Mouse (Mus musculus): ENCODE data around the gene Erg. TPM values are rescaled to one million over a fixed set of nuclear protein-coding genes. Genes with fewer than 3 reads are reported as not detected.

The Erg gene
- polyA plus RNA-seq, 1 experiment from 2014 or later: 2.7 TPM

DNA sequence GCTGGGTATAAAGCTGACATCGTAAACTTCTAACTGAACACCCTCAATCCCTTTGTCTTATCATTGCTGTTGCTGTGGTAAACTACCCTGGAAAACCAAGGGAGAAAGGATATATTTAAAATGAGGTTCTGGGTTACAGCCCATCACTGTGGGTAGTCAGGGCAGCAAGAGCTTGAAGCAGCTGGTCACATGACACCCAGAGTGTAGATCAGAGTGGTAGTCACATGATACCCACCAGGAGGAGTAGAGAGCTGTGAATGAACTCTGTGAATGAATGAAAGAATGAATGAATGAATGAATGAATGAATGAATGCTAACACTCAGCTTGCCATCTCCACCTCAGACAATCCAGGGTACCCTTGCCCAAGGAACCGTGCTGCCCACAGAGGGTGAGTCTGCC, 28.1 kb upstream of the Erg start:
- Histone ChIP-seq H3K4me1 (ENCODE audit: control insufficient read depth, insufficient read depth, low read length) (no peaks in the 10 kb centered on the region), H3K36me3 (ENCODE audit: control insufficient read depth, insufficient read depth, low read length) (no peaks in the 10 kb centered on the region), H3K27me3 (ENCODE audit: control insufficient read depth, insufficient read depth, low read length) (no peaks in the 10 kb centered on the region), H3K9ac (replicated peaks; ENCODE audit: low read depth, low read length) (no peak overlapping the region), H3K9me3 (ENCODE audit: control insufficient read depth, low read depth, low read length) (no peaks in the 10 kb centered on the region), H3K4me3 (ENCODE audit: low read depth, low read length) (no peak overlapping the region), H3K4me2 (replicated peaks; ENCODE audit: low read depth, low read length) (no peak overlapping the region), H3K27ac (ENCODE audit: low read length) (no peak overlapping the region)
- no peak for ATAC-seq (ENCODE audit: insufficient number of reproducible peaks, insufficient read depth, low FRiP score, low read depth)
- 100% methylated on average over 2 of the region's 2 CpGs for WGBS

- H3K27me3 ChIP-seq (ENCODE audit: control insufficient read depth, insufficient read depth, low read length): no peaks in the 10 kb centered on the region
- ATAC-seq (ENCODE audit: insufficient number of reproducible peaks, insufficient read depth, low FRiP score, low read depth): no peak
- H3K4me3 ChIP-seq (ENCODE audit: low read depth, low read length): no peak overlapping the region
- no peak overlapping the region for H3K27ac ChIP-seq (ENCODE audit: low read length)
- 77% methylated on average over 20 of the region's 20 CpGs for WGBS
- no peak overlapping the region for H3K4me2 ChIP-seq (replicated peaks; ENCODE audit: low read depth, low read length)
- no peaks in the 10 kb centered on the region for H3K36me3 ChIP-seq (ENCODE audit: control insufficient read depth, insufficient read depth, low read length)
- no peaks in the 10 kb centered on the region for H3K9me3 ChIP-seq (ENCODE audit: control insufficient read depth, low read depth, low read length)
- H3K9ac ChIP-seq (replicated peaks; ENCODE audit: low read depth, low read length): no peak overlapping the region
- H3K4me1 ChIP-seq (ENCODE audit: control insufficient read depth, insufficient read depth, low read length): no peaks in the 10 kb centered on the region
These were observed 25.8 kb upstream of the Erg start for GRCm38 (mm10) chr16:95611982-95612746.

DNA sequence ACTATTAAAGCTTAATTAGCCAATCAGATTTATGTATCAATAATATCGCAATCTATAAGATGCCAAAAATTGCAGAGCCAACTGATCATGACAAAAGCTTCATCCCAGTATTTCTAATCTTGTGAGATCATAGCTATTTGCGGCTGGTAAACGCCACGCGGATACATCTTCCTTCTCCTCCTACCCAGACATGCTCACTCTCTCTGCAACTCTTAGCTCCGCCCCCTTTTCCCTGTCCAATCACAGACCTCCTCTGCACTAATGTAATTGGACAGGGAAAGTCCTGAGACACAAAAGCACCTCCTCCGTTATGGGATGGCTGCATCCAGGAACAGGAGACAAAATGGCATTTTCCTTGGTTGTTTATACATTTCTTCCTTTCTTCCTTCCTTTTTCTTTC, 22.2 kb upstream of the Erg start:
- no peaks in the 10 kb centered on the region for H3K27me3 ChIP-seq (ENCODE audit: control insufficient read depth, insufficient read depth, low read length)
- H3K36me3 ChIP-seq (ENCODE audit: control insufficient read depth, insufficient read depth, low read length): no peaks in the 10 kb centered on the region
- H3K4me1 ChIP-seq (ENCODE audit: control insufficient read depth, insufficient read depth, low read length): no peaks in the 10 kb centered on the region
- no peak overlapping the region for H3K27ac ChIP-seq (ENCODE audit: low read length)
- H3K4me3 ChIP-seq (ENCODE audit: low read depth, low read length): no peak overlapping the region
- ATAC-seq (ENCODE audit: insufficient number of reproducible peaks, insufficient read depth, low FRiP score, low read depth): no peak
- H3K9me3 ChIP-seq (ENCODE audit: control insufficient read depth, low read depth, low read length): no peaks in the 10 kb centered on the region
- WGBS: 69% methylated on average over 7 of the region's 7 CpGs
- H3K4me2 ChIP-seq (replicated peaks; ENCODE audit: low read depth, low read length): no peak overlapping the region
- no peak overlapping the region for H3K9ac ChIP-seq (replicated peaks; ENCODE audit: low read depth, low read length)

GRCm38 (mm10) chr16:95605304-95605703, 18.9 kb upstream of the Erg start:
- Histone ChIP-seq H3K4me3 (ENCODE audit: low read depth, low read length) (no peak overlapping the region), H3K4me1 (ENCODE audit: control insufficient read depth, insufficient read depth, low read length) (no peaks in the 10 kb centered on the region), H3K27me3 (ENCODE audit: control insufficient read depth, insufficient read depth, low read length) (no peaks in the 10 kb centered on the region), H3K9me3 (ENCODE audit: control insufficient read depth, low read depth, low read length) (no peaks in the 10 kb centered on the region), H3K36me3 (ENCODE audit: control insufficient read depth, insufficient read depth, low read length) (no peaks in the 10 kb centered on the region), H3K4me2 (replicated peaks; ENCODE audit: low read depth, low read length) (no peak overlapping the region), H3K9ac (replicated peaks; ENCODE audit: low read depth, low read length) (no peak overlapping the region), H3K27ac (ENCODE audit: low read length) (no peak overlapping the region)
- ATAC-seq (ENCODE audit: insufficient number of reproducible peaks, insufficient read depth, low FRiP score, low read depth): no peak
- 22% methylated on average over 7 of the region's 7 CpGs for WGBS

- no peak for ATAC-seq (ENCODE audit: insufficient number of reproducible peaks, insufficient read depth, low FRiP score, low read depth)
- Histone ChIP-seq H3K9me3 (ENCODE audit: control insufficient read depth, low read depth, low read length) (no peaks in the 10 kb centered on the region), H3K4me2 (replicated peaks; ENCODE audit: low read depth, low read length) (no peak overlapping the region), H3K4me1 (ENCODE audit: control insufficient read depth, insufficient read depth, low read length) (no peaks in the 10 kb centered on the region), H3K27ac (ENCODE audit: low read length) (no peak overlapping the region), H3K36me3 (ENCODE audit: control insufficient read depth, insufficient read depth, low read length) (no peaks in the 10 kb centered on the region), H3K9ac (replicated peaks; ENCODE audit: low read depth, low read length) (no peak overlapping the region), H3K4me3 (ENCODE audit: low read depth, low read length) (no peak overlapping the region), H3K27me3 (ENCODE audit: control insufficient read depth, insufficient read depth, low read length) (no peaks in the 10 kb centered on the region)
- 34% methylated on average over 5 of the region's 5 CpGs for WGBS
These were observed 16.1 kb upstream of the Erg start for GRCm38 (mm10) chr16:95602504-95602903.

DNA sequence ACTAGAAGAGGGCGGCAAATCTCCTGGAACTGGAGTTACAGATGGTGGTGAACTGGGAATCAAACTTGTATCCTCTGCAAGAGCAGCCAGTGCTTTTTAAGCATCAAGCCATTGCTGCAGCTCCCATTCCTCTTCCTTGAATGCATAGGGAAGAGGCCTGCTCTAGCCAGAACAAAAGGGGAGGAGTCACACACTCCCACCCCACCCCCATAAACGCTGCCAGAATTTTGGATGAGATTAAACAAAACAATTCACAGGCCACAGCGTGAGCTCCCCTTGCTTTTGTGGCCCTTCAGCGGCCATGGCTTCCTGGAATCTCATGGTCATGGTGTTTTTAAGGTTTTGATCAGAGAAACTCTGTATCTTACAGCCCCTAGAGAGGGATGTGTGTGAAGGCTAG, 15.4 kb upstream of the Erg start:
- Histone ChIP-seq H3K4me1 (ENCODE audit: control insufficient read depth, insufficient read depth, low read length) (no peaks in the 10 kb centered on the region), H3K9ac (replicated peaks; ENCODE audit: low read depth, low read length) (no peak overlapping the region), H3K27me3 (ENCODE audit: control insufficient read depth, insufficient read depth, low read length) (no peaks in the 10 kb centered on the region), H3K9me3 (ENCODE audit: control insufficient read depth, low read depth, low read length) (no peaks in the 10 kb centered on the region), H3K4me2 (replicated peaks; ENCODE audit: low read depth, low read length) (no peak overlapping the region), H3K36me3 (ENCODE audit: control insufficient read depth, insufficient read depth, low read length) (no peaks in the 10 kb centered on the region), H3K27ac (ENCODE audit: low read length) (no peak overlapping the region), H3K4me3 (ENCODE audit: low read depth, low read length) (no peak overlapping the region)
- ATAC-seq (ENCODE audit: insufficient number of reproducible peaks, insufficient read depth, low FRiP score, low read depth): no peak
- WGBS: 41% methylated on average over 4 of the region's 4 CpGs

DNA sequence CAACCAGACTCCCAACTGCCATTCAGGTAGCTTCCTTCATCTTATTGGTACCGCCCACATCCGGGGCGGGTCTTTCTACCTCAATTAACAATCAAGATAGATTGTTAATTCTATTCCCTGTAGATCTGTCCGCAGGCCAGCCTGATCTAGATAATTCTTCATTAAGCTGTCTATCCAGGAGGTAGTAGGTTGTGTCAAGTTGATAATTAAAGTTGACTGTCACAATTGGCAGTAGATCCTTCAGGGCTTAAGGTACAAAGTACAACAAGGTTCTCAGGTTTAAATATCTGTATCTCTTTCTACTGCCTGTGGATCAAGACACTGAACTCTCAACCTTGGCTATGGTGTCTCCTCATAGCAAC, 14.8 kb upstream of the Erg start:
- Histone ChIP-seq H3K9ac (replicated peaks; ENCODE audit: low read depth, low read length) (no peak overlapping the region), H3K4me1 (ENCODE audit: control insufficient read depth, insufficient read depth, low read length) (no peaks in the 10 kb centered on the region), H3K36me3 (ENCODE audit: control insufficient read depth, insufficient read depth, low read length) (no peaks in the 10 kb centered on the region), H3K4me3 (ENCODE audit: low read depth, low read length) (no peak overlapping the region), H3K27me3 (ENCODE audit: control insufficient read depth, insufficient read depth, low read length) (no peaks in the 10 kb centered on the region), H3K9me3 (ENCODE audit: control insufficient read depth, low read depth, low read length) (no peaks in the 10 kb centered on the region), H3K4me2 (replicated peaks; ENCODE audit: low read depth, low read length) (no peak overlapping the region), H3K27ac (ENCODE audit: low read length) (no peak overlapping the region)
- WGBS: 95% methylated on average over 4 of the region's 4 CpGs
- no peak for ATAC-seq (ENCODE audit: insufficient number of reproducible peaks, insufficient read depth, low FRiP score, low read depth)

DNA sequence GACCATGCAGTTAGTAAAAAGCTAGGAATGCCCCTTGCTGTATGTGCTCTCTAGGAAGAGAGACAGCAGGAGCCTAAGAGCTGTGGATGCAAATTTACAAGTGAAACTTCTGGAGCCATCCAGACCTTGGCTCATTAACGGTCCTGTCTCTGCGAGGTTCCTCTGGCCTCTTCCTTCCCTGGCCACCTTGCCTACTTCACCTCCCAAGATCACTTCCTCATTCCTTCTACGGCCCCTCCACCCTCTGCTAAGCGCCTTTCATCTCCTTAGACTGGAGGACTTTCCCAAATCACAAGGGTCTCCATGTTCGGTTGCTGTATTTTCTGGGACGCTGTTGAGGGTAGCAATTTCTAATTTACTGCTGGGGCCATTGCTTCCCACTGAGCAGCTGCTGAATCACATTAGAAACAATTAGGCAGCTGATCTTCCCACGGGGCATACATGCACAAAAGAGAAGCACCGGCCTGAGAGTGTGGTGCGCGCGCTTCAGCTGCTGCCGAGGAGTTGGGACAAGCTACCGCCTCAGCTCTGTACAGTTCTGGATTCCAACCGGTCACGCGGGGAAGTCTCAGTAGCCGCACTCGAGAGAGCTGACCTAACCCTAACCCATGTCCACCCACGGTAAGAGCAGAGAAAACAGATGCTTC, 14.3 kb upstream of the Erg start:
- Histone ChIP-seq H3K27me3 (ENCODE audit: control insufficient read depth, insufficient read depth, low read length) (no peaks in the 10 kb centered on the region), H3K4me3 (ENCODE audit: low read depth, low read length) (no peak overlapping the region), H3K4me2 (replicated peaks; ENCODE audit: low read depth, low read length) (no peak overlapping the region), H3K36me3 (ENCODE audit: control insufficient read depth, insufficient read depth, low read length) (no peaks in the 10 kb centered on the region), H3K4me1 (ENCODE audit: control insufficient read depth, insufficient read depth, low read length) (no peaks in the 10 kb centered on the region), H3K9me3 (ENCODE audit: control insufficient read depth, low read depth, low read length) (no peaks in the 10 kb centered on the region), H3K27ac (ENCODE audit: low read length) (no peak overlapping the region), H3K9ac (replicated peaks; ENCODE audit: low read depth, low read length) (no peak overlapping the region)
- 84% methylated on average over 19 of the region's 19 CpGs for WGBS
- no peak for ATAC-seq (ENCODE audit: insufficient number of reproducible peaks, insufficient read depth, low FRiP score, low read depth)

GRCm38 (mm10) chr16:95598930-95599329, 12.5 kb upstream of the Erg start:
- no peaks in the 10 kb centered on the region for H3K9me3 ChIP-seq (ENCODE audit: control insufficient read depth, low read depth, low read length)
- 87% methylated on average over 4 of the region's 4 CpGs for WGBS
- no peak overlapping the region for H3K9ac ChIP-seq (replicated peaks; ENCODE audit: low read depth, low read length)
- no peaks in the 10 kb centered on the region for H3K27me3 ChIP-seq (ENCODE audit: control insufficient read depth, insufficient read depth, low read length)
- H3K4me2 ChIP-seq (replicated peaks; ENCODE audit: low read depth, low read length): no peak overlapping the region
- H3K4me1 ChIP-seq (ENCODE audit: control insufficient read depth, insufficient read depth, low read length): no peaks in the 10 kb centered on the region
- H3K36me3 ChIP-seq (ENCODE audit: control insufficient read depth, insufficient read depth, low read length): no peaks in the 10 kb centered on the region
- no peak overlapping the region for H3K27ac ChIP-seq (ENCODE audit: low read length)
- H3K4me3 ChIP-seq (ENCODE audit: low read depth, low read length): no peak overlapping the region
- no peak for ATAC-seq (ENCODE audit: insufficient number of reproducible peaks, insufficient read depth, low FRiP score, low read depth)
